Mouse (Mus musculus) cerebellum, adult 2 months (tissue): Measurements from ENCODE around the gene Gprc5b.

Experiments
- CTCF ChIP-seq: fragments of 200-500 bp; IDR thresholded peaks from 2 replicates; pipeline ENCODE4 v1.5.1; 2011; ENCODE audit warnings: low read depth, mild to moderate bottlenecking, control low read depth, low read length, moderate library complexity, borderline replicate concordance; ENCODE audit not compliant: insufficient read depth
- POLR2A ChIP-seq: fragments of 200-500 bp; IDR thresholded peaks from 2 replicates; pipeline ENCODE4 v1.6.1; 2011; ENCODE audit warnings: low read length, control low read depth, borderline replicate concordance; ENCODE audit not compliant: insufficient read depth

DNA sequence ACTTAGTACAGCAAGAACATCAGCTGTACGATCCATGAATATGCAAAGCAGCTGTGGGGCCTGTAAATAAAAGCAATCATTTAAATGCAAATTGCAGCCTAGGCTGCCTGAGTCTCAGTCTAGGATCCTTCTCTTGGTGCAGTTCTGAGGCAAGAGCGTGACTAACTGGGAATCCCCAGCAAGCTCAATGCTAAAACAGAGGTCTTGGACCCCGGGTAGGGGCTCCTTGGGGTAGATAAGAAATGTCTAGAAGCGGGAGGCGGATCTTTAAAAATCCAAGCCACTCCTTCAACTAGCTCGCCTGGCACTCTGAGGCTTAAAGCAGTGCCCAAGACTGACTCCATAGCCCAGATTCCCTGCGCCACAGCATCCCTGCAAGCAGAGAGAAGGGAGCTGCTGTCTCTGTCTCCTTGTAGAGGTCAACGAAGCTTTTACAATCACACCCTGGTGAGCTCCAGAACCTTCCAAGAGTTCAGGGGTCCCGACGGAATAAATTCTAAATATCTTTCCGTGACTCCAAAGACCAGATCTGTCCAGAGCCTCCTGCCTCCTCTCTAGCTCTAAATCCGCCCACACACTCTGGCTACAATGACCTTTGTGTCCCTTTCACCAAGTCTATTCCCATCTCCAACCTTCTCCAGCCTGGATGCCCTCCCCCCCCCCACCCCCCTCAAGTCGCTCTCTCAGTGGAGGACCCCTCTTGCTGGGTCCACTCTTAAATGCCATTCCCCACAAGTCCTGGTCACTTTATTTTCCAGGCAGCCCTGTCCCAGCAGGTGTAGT, 2.2 kb downstream of the Gprc5b start:
- TF ChIP-seq POLR2A (no peak), CTCF (no peak)
